Mouse (Mus musculus) heart, embryonic 15.5 days (tissue): ENCODE measurements at regions not wholly inside any gene's neighbourhood (a gene's known extent, or its start where the extent isn't known, plus 50 kb on each side); places are given as distances from the start of the nearest gene placed in this dataset.

Experiments used
- ATAC-seq: fragments of 200-750 bp; cut with Nextera tagmentation; replicated peaks from 2 replicates; pipeline ENCODE4 v1.8.0; 2017; ENCODE audit warnings: low read depth, moderate TSS enrichment; ENCODE audit not compliant: insufficient number of reproducible peaks, insufficient read depth, low FRiP score
- H3K27ac ChIP-seq: fragments of 300-500 bp; sonication (generic); 2 replicates; pipeline ENCODE4 v1.5.1; 2015; ENCODE audit warnings: mild to moderate bottlenecking, inconsistent platforms
- H3K27me3 ChIP-seq: fragments of 300-500 bp; sonication (generic); 2 replicates; pipeline ENCODE4 v1.6.1; 2015; ENCODE audit warnings: inconsistent platforms
- H3K36me3 ChIP-seq: fragments of 300-500 bp; sonication (generic); 2 replicates; pipeline ENCODE4 v1.6.1; 2015; ENCODE audit warnings: mild to moderate bottlenecking, inconsistent platforms
- H3K4me1 ChIP-seq: fragments of 300-500 bp; sonication (generic); replicated peaks from 2 replicates; pipeline ENCODE4 v1.6.1; 2015; ENCODE audit warnings: inconsistent platforms
- H3K4me2 ChIP-seq: fragments of 300-500 bp; sonication (generic); 2 replicates; pipeline ENCODE4 v1.6.1; 2015; ENCODE audit warnings: inconsistent platforms, mild to moderate bottlenecking, moderate library complexity
- H3K4me3 ChIP-seq: fragments of 300-500 bp; sonication (generic); 2 replicates; pipeline ENCODE4 v1.5.1; 2015; ENCODE audit warnings: mild to moderate bottlenecking, inconsistent platforms
- H3K9ac ChIP-seq: fragments of 300-500 bp; sonication (generic); 2 replicates; pipeline ENCODE4 v1.6.1; 2015; ENCODE audit warnings: mild to moderate bottlenecking, inconsistent platforms
- H3K9me3 ChIP-seq: fragments of 300-500 bp; sonication (generic); replicated peaks from 2 replicates; pipeline ENCODE4 v1.6.1; 2016; ENCODE audit warnings: inconsistent platforms
- WGBS: fragments of 180-500 bp; shearing (Covaris S2); methylation state at CpG from one replicate; pipeline ENCODE4 v1.1.7; 2015; ENCODE audit warnings: mixed read lengths; 5-methylcytosine and 5-hydroxymethylcytosine counted together

DNA sequence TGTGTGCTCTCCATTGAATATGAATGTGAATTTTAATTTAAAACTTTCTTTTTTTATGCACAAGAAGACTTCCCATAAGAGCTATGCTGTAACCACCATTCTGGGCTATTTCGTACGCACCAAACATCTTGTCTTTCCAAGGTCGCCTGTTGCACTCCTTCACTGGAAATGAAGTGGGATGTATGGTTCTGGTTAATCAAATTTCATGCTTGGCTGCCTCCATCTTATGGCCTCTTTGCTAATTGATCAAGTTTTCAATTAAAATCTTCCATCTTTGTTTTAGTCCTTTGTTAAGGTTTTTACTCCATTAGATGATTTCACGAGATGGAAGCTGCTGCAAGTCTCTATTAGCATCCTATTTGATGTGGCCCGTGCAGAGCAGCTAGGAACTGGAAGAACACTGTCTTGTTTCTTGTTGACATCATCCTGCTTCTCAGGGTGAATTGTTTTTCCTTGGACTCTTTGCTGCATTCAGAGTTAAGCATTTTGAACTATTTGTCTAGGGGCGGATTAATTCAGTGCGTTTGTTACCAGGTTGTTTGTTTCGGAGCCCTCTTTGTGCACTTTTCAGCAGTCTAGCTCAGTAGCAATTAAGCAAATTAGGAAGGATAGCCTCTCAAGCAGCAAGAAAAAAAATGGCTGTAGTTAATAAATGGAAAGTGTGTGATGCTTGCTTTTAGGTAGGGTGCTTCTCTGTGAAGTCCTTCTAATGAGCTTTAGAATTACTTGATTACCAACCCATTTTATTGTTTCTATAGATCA, 147.4 kb upstream of the Alcam start:
- no peak overlapping the region for H3K4me3 ChIP-seq
- ATAC-seq: no peak
- H3K27me3 ChIP-seq: no peaks in the 10 kb centered on the region
- H3K36me3 ChIP-seq: no peaks in the 10 kb centered on the region
- H3K9ac ChIP-seq: no peak overlapping the region
- WGBS: 85% methylated on average over 8 of the region's 8 CpGs
- no peaks in the 10 kb centered on the region for H3K9me3 ChIP-seq
- no peak overlapping the region for H3K4me2 ChIP-seq
- no peak overlapping the region for H3K27ac ChIP-seq
- H3K4me1 ChIP-seq: peaks cover 6% of the 10 kb centered on the region; the same call in 1 of the 2 replicates

DNA sequence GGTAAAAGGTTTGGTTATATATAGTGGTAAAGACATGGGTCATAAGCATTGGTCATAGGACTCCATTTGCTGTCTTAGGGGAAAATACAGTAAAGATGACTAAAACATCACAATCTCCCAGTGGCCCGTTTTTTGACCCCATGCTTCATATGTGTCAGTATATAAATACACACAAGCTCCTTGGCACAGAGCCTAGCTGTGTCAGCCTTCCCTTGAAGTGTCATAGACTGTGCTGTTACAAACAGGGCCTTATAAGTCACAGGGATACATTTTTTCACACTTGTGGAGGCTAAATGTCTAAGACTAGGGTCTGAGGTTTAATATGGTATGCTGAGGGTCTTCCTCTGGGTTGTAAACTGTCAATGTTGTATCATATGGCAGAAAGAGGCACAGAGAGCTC, 144.4 kb upstream of the Alcam start:
- peak; percentile 60; the same call in 1 of the 2 replicates for ATAC-seq
- Histone ChIP-seq H3K9me3 (no peaks in the 10 kb centered on the region), H3K4me3 (no peak overlapping the region), H3K4me2 (no peak overlapping the region), H3K27me3 (no peaks in the 10 kb centered on the region), H3K36me3 (no peaks in the 10 kb centered on the region), H3K4me1 (peaks cover 6% of the 10 kb centered on the region; the same call in 1 of the 2 replicates), H3K9ac (no peak overlapping the region), H3K27ac (no peak overlapping the region)
- WGBS: 26% methylated on average over 1 of the region's 1 CpGs

DNA sequence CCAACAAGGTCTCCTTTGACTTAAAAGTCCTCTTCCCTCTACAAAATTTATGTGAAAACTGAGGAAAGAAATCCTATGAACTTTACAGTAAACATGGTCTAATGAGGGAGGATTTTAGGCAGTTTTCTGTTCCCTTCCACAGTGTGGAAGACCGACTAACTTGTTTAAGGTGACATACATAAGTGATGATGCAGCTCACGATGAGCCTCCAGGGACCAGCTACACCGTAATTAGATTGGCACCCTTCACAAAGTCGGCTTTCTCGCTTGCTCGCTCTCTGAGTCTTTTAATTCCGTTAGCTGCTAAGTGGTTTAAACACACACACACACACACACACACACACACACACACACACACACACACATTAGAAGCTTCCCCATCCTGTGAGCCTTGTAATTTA, 143.3 kb upstream of the Alcam start:
- Histone ChIP-seq H3K36me3 (no peaks in the 10 kb centered on the region), H3K4me3 (no peak overlapping the region), H3K4me2 (no peak overlapping the region), H3K4me1 (peaks cover 6% of the 10 kb centered on the region; the same call in 1 of the 2 replicates), H3K9ac (no peak overlapping the region), H3K27ac (no peak overlapping the region), H3K27me3 (no peaks in the 10 kb centered on the region), H3K9me3 (no peaks in the 10 kb centered on the region)
- ATAC-seq: no peak
- 81% methylated on average over 7 of the region's 7 CpGs for WGBS

GRCm38 (mm10) chr16:52588291-52588781, 134.5 kb upstream of the Alcam start:
- ATAC-seq: no peak
- Histone ChIP-seq H3K4me1 (no peaks in the 10 kb centered on the region), H3K9ac (no peak overlapping the region), H3K36me3 (no peaks in the 10 kb centered on the region), H3K27ac (no peak overlapping the region), H3K4me2 (no peak overlapping the region), H3K4me3 (no peak overlapping the region), H3K9me3 (no peaks in the 10 kb centered on the region), H3K27me3 (no peaks in the 10 kb centered on the region)
- WGBS: 53% methylated on average over 1 of the region's 1 CpGs

- no peaks in the 10 kb centered on the region for H3K4me1 ChIP-seq
- H3K9me3 ChIP-seq: no peaks in the 10 kb centered on the region
- no peak overlapping the region for H3K27ac ChIP-seq
- H3K27me3 ChIP-seq: no peaks in the 10 kb centered on the region
- no peak overlapping the region for H3K4me2 ChIP-seq
- no peak overlapping the region for H3K9ac ChIP-seq
- no peak overlapping the region for H3K4me3 ChIP-seq
- no peaks in the 10 kb centered on the region for H3K36me3 ChIP-seq
- ATAC-seq: no peak
- 62% methylated on average over 2 of the region's 2 CpGs for WGBS
Observed at GRCm38 (mm10) chr16:52569078-52569477, 115.2 kb upstream of the Alcam start.

DNA sequence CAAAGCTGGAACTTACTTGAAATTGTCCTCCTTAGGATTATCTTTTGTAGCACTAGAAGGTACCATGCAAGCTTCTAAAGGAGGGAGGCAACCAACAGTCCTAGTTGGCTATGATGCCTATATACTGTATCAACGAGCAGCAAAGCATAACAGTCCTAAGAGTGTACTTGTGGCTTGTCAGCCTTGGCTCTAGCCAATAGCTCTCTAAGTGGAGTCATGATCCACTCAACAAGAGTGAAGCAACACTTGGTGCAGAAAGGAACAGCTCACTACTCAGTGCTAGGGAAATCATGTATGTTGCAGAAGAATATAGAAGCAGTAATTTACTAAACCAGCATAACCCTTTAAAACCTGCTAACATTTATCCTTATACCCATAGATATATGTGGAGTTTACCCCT, 82.4 kb upstream of the Alcam start:
- Histone ChIP-seq H3K36me3 (no peaks in the 10 kb centered on the region), H3K4me1 (no peaks in the 10 kb centered on the region), H3K27me3 (no peaks in the 10 kb centered on the region), H3K4me3 (no peak overlapping the region), H3K9me3 (no peaks in the 10 kb centered on the region), H3K9ac (no peak overlapping the region), H3K27ac (no peak overlapping the region), H3K4me2 (no peak overlapping the region)
- no peak for ATAC-seq
- 77% methylated on average over 1 of the region's 1 CpGs for WGBS

DNA sequence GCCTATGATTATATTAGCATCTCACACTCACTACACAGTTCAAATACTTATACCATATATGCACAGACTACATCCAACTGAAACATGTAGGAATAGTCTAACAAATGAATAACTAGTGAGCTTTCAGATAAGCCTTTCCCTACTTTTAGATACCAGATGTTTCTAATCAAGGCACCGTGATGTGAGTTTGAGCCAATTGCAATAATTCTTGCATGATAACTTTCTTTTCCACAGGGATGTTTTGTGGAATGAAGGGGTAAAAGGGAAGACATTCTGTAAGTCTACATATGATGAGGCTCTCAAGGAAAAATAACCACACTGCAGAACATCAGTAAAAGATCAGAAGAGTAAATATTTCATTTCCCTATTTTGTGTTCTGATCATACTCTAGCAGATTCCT, 80.7 kb upstream of the Alcam start:
- H3K4me3 ChIP-seq: no peak overlapping the region
- ATAC-seq: no peak
- no peak overlapping the region for H3K27ac ChIP-seq
- no peak overlapping the region for H3K9ac ChIP-seq
- no peaks in the 10 kb centered on the region for H3K9me3 ChIP-seq
- H3K36me3 ChIP-seq: no peaks in the 10 kb centered on the region
- 57% methylated on average over 1 of the region's 1 CpGs for WGBS
- no peaks in the 10 kb centered on the region for H3K4me1 ChIP-seq
- no peaks in the 10 kb centered on the region for H3K27me3 ChIP-seq
- H3K4me2 ChIP-seq: no peak overlapping the region

DNA sequence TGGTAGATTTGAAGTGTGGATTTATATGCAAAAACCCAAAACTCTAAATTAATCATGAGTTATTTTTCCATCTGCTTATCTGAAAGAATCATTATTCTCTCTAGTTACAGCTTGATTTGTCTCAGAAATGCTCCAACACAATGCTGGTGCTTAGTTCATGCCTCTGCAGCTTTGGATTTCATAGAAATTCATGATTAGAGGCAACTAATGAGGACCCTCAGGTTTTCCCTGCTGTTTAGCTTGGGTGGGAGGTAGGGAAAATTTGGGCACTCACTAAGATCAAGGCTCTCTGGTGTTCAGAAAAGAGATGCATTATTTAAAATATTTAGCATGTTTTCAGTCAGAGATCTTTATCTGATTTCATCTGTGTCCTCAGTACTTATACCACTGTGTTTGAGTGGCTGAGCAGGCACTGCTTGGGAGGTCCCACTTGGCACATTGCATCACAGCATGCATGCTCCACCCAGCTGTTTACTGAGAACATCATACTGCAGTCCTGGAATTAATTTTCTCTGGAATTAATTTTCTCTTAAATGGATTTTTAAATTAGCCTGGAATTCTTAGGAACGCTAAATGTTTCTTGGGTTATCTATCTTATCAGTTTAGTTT, 78.7 kb upstream of the Alcam start:
- ATAC-seq: no peak
- no peaks in the 10 kb centered on the region for H3K36me3 ChIP-seq
- H3K27me3 ChIP-seq: no peaks in the 10 kb centered on the region
- 71% methylated on average over 1 of the region's 1 CpGs for WGBS
- no peak overlapping the region for H3K4me3 ChIP-seq
- H3K27ac ChIP-seq: no peak overlapping the region
- H3K4me1 ChIP-seq: no peaks in the 10 kb centered on the region
- H3K9me3 ChIP-seq: no peaks in the 10 kb centered on the region
- H3K9ac ChIP-seq: no peak overlapping the region
- no peak overlapping the region for H3K4me2 ChIP-seq

GRCm38 (mm10) chr16:52513546-52514409, 59.9 kb upstream of the Alcam start:
- Histone ChIP-seq H3K4me1 (no peaks in the 10 kb centered on the region), H3K4me2 (no peak overlapping the region), H3K36me3 (no peaks in the 10 kb centered on the region), H3K27me3 (no peaks in the 10 kb centered on the region), H3K27ac (no peak overlapping the region), H3K4me3 (no peak overlapping the region), H3K9me3 (no peaks in the 10 kb centered on the region), H3K9ac (no peak overlapping the region)
- ATAC-seq: no peak
- 58% methylated on average over 5 of the region's 5 CpGs for WGBS

GRCm38 (mm10) chr16:52508633-52509379, 54.9 kb upstream of the Alcam start:
- no peak overlapping the region for H3K9ac ChIP-seq
- no peaks in the 10 kb centered on the region for H3K27me3 ChIP-seq
- H3K9me3 ChIP-seq: no peaks in the 10 kb centered on the region
- no peak overlapping the region for H3K27ac ChIP-seq
- no peaks in the 10 kb centered on the region for H3K4me1 ChIP-seq
- no peaks in the 10 kb centered on the region for H3K36me3 ChIP-seq
- H3K4me2 ChIP-seq: no peak overlapping the region
- no peak overlapping the region for H3K4me3 ChIP-seq
- 57% methylated on average over 10 of the region's 10 CpGs for WGBS
- no peak for ATAC-seq
